Mouse (Mus musculus): ENCODE measurements around the gene Gm1113. TPM values are rescaled to one million over a fixed set of nuclear protein-coding genes. Genes with fewer than 3 reads are reported as not detected.

Gene Gm1113
- polyA plus RNA-seq, 1 experiment from 2014 or later: not detected

DNA sequence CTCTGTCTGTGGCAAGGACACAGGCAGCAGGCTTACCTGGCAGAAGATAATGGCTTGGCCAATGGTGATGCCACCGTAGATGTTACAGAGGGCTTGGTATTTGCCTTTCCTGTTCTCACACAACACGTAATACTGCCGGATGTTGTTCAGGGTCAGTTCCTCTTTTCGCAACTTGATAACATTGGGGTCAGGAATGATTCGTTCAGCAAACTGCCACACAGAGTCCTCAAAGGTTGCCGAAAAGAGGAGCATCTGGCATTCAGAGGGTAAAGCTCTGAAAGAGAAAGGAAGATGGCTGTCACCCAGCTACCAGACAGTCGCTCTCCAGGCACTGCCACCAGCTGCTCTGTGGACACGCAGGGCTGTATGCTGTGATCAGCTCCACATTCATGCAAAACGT lies 28.7 kb upstream of the Gm1113 start:
- Histone ChIP-seq H3K9ac (ENCODE audit: low read length) (no peak overlapping the region), H3K36me3 (ENCODE audit: control insufficient read depth, insufficient read depth, low read length) (0 out of 2 replicates have a peak, but pooled peaks cover 8% of the 10 kb centered on the region), H3K4me3 (ENCODE audit: low read depth, low read length) (no peak overlapping the region), H3K4me2 (ENCODE audit: low read length) (no peak overlapping the region), H3K9me3 (replicated peaks; ENCODE audit: control insufficient read depth, low read length) (no peaks in the 10 kb centered on the region), H3K4me1 (ENCODE audit: control insufficient read depth, insufficient read depth, low read length) (no peaks in the 10 kb centered on the region), H3K27ac (ENCODE audit: low read depth, low read length) (no peak overlapping the region), H3K27me3 (replicated peaks; ENCODE audit: control insufficient read depth, insufficient read depth, low read length) (no peaks in the 10 kb centered on the region)
- no peak for DNase-seq (ENCODE audit: low spot score)
- 90% methylated on average over 9 of the region's 9 CpGs for WGBS
- ATAC-seq: no peak

DNA sequence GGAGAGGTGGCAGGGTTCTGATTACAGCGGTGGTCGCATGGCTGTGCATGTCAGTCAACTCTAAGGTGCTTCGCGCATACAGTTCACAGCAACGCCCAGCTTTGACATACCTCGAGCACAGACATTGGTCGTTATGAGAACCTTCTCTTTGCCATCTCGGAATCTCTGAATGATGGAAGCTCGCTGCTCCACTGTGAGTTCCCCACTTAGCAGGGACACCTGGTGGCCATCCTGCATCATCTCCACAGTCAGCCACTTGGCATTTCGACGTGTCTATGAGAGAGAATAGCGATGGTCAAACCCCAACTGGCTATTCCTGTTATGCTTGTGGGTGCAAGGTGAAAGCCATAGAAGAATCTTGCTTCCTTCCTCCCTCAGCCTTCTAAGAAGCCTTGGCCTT lies 27.6 kb upstream of the Gm1113 start:
- H3K27me3 ChIP-seq (replicated peaks; ENCODE audit: control insufficient read depth, insufficient read depth, low read length): no peaks in the 10 kb centered on the region
- H3K9ac ChIP-seq (ENCODE audit: low read length): no peak overlapping the region
- no peak overlapping the region for H3K4me3 ChIP-seq (ENCODE audit: low read depth, low read length)
- H3K36me3 ChIP-seq (ENCODE audit: control insufficient read depth, insufficient read depth, low read length): 0 out of 2 replicates have a peak, but pooled peaks cover 8% of the 10 kb centered on the region
- H3K4me1 ChIP-seq (ENCODE audit: control insufficient read depth, insufficient read depth, low read length): no peaks in the 10 kb centered on the region
- no peak for DNase-seq (ENCODE audit: low spot score)
- no peak overlapping the region for H3K4me2 ChIP-seq (ENCODE audit: low read length)
- no peaks in the 10 kb centered on the region for H3K9me3 ChIP-seq (replicated peaks; ENCODE audit: control insufficient read depth, low read length)
- no peak overlapping the region for H3K27ac ChIP-seq (ENCODE audit: low read depth, low read length)
- no peak for ATAC-seq
- 75% methylated on average over 12 of the region's 12 CpGs for WGBS

DNA sequence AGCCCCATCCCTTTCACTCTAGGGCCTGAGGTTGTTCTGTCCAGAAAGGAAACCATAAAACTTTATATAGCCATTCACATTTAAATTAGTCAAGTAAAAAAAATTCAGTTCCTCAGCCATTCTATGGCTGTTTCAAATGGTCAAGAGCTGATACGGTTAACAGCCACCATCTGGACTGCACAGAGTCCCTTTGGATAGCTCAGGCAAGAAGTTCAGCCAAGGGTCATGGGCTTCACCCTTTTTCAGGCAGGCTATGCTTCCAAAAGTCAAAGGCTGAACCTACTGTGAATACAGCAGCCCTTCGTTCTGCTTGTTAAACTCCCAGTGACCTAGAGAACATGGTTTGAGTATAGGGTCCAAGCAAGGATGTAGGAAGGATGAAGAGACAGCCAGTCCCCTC lies 26.6 kb upstream of the Gm1113 start:
- 0 out of 2 replicates have a peak, but pooled peaks cover 8% of the 10 kb centered on the region for H3K36me3 ChIP-seq (ENCODE audit: control insufficient read depth, insufficient read depth, low read length)
- 86% methylated on average over 2 of the region's 2 CpGs for WGBS

DNA sequence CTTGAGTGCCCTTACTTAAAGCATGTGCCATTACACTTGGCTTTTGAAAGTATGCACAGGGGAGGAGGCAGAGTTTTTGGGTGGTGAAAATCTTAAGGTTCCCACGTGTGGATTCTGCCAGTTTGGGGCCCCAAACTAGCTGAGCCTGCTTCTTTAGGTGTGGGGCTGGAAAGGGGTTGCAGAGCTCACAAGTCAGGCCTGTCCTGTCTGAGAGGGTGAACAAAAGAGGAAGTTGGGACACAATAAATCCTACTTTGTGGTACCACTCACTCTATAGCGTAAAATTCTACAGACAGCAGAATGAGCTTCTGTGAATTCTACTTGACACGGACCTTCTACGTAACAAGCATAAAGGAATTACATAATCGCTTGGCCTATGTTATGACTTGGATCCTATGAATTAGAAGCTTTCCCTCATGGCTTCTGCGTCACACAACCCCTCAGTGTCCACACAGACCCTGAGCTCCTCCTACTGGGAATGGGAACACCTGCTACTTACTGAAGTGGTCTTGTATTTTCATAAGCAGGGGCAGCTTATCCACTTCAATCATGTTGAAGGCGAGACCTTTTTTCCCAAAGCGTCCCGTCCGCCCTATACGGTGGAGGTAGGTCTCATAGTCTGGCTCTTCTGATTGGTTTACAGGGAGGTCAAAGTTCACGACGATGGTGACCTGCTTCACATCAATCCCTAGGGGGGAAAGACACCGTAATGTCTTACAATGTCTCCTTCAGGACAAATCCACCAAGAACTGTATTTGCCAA lies 25.2 kb upstream of the Gm1113 start:
- WGBS: 89% methylated on average over 14 of the region's 14 CpGs
- H3K9me3 ChIP-seq (replicated peaks; ENCODE audit: control insufficient read depth, low read length): no peaks in the 10 kb centered on the region
- H3K27ac ChIP-seq (ENCODE audit: low read depth, low read length): no peak overlapping the region
- no peak overlapping the region for H3K9ac ChIP-seq (ENCODE audit: low read length)
- H3K27me3 ChIP-seq (replicated peaks; ENCODE audit: control insufficient read depth, insufficient read depth, low read length): no peaks in the 10 kb centered on the region
- DNase-seq (ENCODE audit: low spot score): no peak
- H3K4me2 ChIP-seq (ENCODE audit: low read length): no peak overlapping the region
- no peak overlapping the region for H3K4me3 ChIP-seq (ENCODE audit: low read depth, low read length)
- no peak for ATAC-seq
- H3K36me3 ChIP-seq (ENCODE audit: control insufficient read depth, insufficient read depth, low read length): 0 out of 2 replicates have a peak, but pooled peaks cover 7% of the 10 kb centered on the region
- H3K4me1 ChIP-seq (ENCODE audit: control insufficient read depth, insufficient read depth, low read length): no peaks in the 10 kb centered on the region

More for the DNA sequence above, 26.6 kb upstream of the Gm1113 start:
- Histone ChIP-seq H3K4me3 (ENCODE audit: low read depth, low read length) (no peak overlapping the region), H3K4me2 (ENCODE audit: low read length) (no peak overlapping the region), H3K27ac (ENCODE audit: low read depth, low read length) (no peak overlapping the region), H3K9me3 (replicated peaks; ENCODE audit: control insufficient read depth, low read length) (no peaks in the 10 kb centered on the region), H3K27me3 (replicated peaks; ENCODE audit: control insufficient read depth, insufficient read depth, low read length) (no peaks in the 10 kb centered on the region), H3K4me1 (ENCODE audit: control insufficient read depth, insufficient read depth, low read length) (no peaks in the 10 kb centered on the region), H3K9ac (ENCODE audit: low read length) (no peak overlapping the region)
- DNase-seq (ENCODE audit: low spot score) (no peak), ATAC-seq (no peak)

DNA sequence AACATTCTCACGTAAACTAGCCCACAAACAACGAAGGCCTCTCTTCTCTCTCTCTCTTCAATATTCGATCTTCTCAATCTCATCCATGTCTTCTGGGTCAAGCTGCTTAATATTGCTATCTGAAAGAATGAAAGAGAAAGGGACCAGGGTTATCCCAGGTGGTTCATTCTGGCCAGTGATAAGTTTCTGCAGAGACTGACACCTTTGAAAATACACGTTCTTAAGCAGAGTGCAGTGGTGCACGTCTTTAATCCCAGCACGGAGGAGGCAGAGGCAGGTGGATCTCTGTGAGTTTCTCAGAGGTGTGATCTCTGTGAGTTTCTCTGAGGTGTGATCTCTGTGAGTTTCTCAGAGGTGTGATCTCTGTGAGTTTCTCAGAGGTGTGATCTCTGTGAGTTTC lies 23.9 kb upstream of the Gm1113 start:
- DNase-seq (ENCODE audit: low spot score) (no peak), ATAC-seq (no peak)
- no peak overlapping the region for H3K27ac ChIP-seq (ENCODE audit: low read depth, low read length)
- H3K27me3 ChIP-seq (replicated peaks; ENCODE audit: control insufficient read depth, insufficient read depth, low read length): no peaks in the 10 kb centered on the region
- WGBS: 68% methylated on average over 6 of the region's 6 CpGs
- no peak overlapping the region for H3K4me3 ChIP-seq (ENCODE audit: low read depth, low read length)
- H3K9me3 ChIP-seq (replicated peaks; ENCODE audit: control insufficient read depth, low read length): no peaks in the 10 kb centered on the region
- H3K9ac ChIP-seq (ENCODE audit: low read length): no peak overlapping the region
- no peak overlapping the region for H3K4me2 ChIP-seq (ENCODE audit: low read length)
- 0 out of 2 replicates have a peak, but pooled peaks cover 5% of the 10 kb centered on the region for H3K36me3 ChIP-seq (ENCODE audit: control insufficient read depth, insufficient read depth, low read length)
- H3K4me1 ChIP-seq (ENCODE audit: control insufficient read depth, insufficient read depth, low read length): no peaks in the 10 kb centered on the region

DNA sequence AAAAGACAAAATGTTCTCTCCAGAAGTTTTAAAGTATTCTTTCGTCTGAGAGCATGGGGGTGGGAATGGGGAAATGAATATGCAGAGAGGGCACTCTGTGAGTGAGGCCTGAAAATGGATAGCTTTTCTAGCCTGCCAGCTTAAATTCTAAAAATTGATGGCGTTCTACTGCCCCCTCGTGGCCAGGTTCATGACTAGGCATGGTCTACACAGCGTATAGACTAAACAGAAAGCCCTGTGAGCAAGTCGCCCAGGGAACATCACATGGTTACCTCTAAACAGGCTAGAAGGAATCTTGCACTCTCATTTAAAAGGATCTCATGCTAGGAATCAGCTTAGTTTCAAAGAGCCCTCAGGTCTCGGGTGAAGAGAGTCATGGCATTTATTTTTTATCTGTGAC lies 23.4 kb upstream of the Gm1113 start:
- no peaks in the 10 kb centered on the region for H3K27me3 ChIP-seq (replicated peaks; ENCODE audit: control insufficient read depth, insufficient read depth, low read length)
- DNase-seq (ENCODE audit: low spot score) (peak; percentile 92), ATAC-seq (peak; percentile 87)
- no peak overlapping the region for H3K4me3 ChIP-seq (ENCODE audit: low read depth, low read length)
- H3K4me2 ChIP-seq (ENCODE audit: low read length): no peak overlapping the region
- WGBS: 7% methylated on average over 6 of the region's 6 CpGs
- H3K9ac ChIP-seq (ENCODE audit: low read length): no peak overlapping the region
- 0 out of 2 replicates have a peak, but pooled peaks cover 5% of the 10 kb centered on the region for H3K36me3 ChIP-seq (ENCODE audit: control insufficient read depth, insufficient read depth, low read length)
- no peaks in the 10 kb centered on the region for H3K9me3 ChIP-seq (replicated peaks; ENCODE audit: control insufficient read depth, low read length)
- no peaks in the 10 kb centered on the region for H3K4me1 ChIP-seq (ENCODE audit: control insufficient read depth, insufficient read depth, low read length)
- H3K27ac ChIP-seq (ENCODE audit: low read depth, low read length): no peak overlapping the region

DNA sequence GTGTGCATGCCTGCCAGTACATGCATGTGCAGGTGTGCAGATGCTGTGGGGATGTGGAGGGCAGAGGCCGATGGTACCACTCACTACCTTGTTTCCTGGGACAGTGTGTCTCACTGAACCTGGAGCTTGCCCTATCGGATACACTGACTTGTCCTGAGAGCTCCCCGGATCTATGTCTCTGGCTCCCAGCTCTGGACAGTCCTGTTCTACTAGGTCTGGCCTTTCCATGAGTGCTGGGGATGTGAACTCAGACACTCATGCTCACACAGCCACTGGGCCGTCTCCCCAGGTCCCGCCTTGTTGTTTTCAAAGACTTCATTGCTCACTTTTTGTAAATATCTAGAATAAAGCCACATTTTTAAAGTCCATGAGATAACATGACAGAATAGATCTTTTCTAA lies 23.0 kb upstream of the Gm1113 start:
- H3K27ac ChIP-seq (ENCODE audit: low read depth, low read length): no peak overlapping the region
- H3K4me2 ChIP-seq (ENCODE audit: low read length): no peak overlapping the region
- H3K4me1 ChIP-seq (ENCODE audit: control insufficient read depth, insufficient read depth, low read length): no peaks in the 10 kb centered on the region
- 89% methylated on average over 5 of the region's 5 CpGs for WGBS
- H3K9me3 ChIP-seq (replicated peaks; ENCODE audit: control insufficient read depth, low read length): no peaks in the 10 kb centered on the region
- no peak overlapping the region for H3K4me3 ChIP-seq (ENCODE audit: low read depth, low read length)
- H3K27me3 ChIP-seq (replicated peaks; ENCODE audit: control insufficient read depth, insufficient read depth, low read length): no peaks in the 10 kb centered on the region
- no peak for ATAC-seq
- H3K36me3 ChIP-seq (ENCODE audit: control insufficient read depth, insufficient read depth, low read length): 0 out of 2 replicates have a peak, but pooled peaks cover 3% of the 10 kb centered on the region
- no peak overlapping the region for H3K9ac ChIP-seq (ENCODE audit: low read length)
- DNase-seq (ENCODE audit: low spot score): no peak

DNA sequence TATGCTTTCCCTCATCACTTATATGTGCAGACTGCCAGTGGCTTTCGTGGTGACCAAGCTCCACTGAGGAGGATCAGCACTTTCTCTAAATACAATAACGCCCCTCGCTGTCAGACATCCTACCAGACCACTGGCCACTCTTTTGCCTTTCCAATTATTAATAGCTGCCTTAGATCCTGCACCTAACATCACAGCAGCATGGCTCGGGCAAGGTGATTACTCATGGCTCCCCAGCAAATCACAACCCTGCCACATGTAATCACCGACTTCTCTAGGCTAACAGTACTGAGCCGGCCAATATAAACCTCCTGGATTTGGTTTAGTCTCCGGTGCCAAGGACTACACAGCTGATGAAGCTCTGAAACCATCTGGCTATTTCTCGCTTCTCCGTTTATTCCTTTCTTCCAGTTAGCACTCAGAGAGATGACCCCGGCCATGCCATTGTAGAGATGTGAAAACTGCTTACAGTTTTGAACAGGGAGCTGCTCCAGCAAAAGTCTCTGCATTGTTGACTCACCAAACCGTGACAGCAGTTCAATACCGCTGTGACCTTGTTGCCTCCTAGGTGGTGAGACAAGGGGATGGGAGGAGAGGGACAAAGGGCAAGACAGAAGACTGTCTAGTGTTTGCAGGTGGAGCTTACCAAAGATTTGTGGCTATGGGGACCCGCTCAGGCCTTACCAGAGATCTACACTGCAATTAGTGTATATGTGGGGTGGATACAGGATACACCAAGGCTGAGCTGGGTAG lies 21.1 kb upstream of the Gm1113 start:
- Histone ChIP-seq H3K4me3 (ENCODE audit: low read depth, low read length) (no peak overlapping the region), H3K4me1 (ENCODE audit: control insufficient read depth, insufficient read depth, low read length) (no peaks in the 10 kb centered on the region), H3K27ac (ENCODE audit: low read depth, low read length) (no peak overlapping the region), H3K27me3 (replicated peaks; ENCODE audit: control insufficient read depth, insufficient read depth, low read length) (no peaks in the 10 kb centered on the region), H3K4me2 (ENCODE audit: low read length) (no peak overlapping the region), H3K36me3 (ENCODE audit: control insufficient read depth, insufficient read depth, low read length) (no peaks in the 10 kb centered on the region), H3K9ac (ENCODE audit: low read length) (no peak overlapping the region), H3K9me3 (replicated peaks; ENCODE audit: control insufficient read depth, low read length) (no peaks in the 10 kb centered on the region)
- ATAC-seq (no peak), DNase-seq (ENCODE audit: low spot score) (peak; percentile 29)
- WGBS: 77% methylated on average over 13 of the region's 13 CpGs

DNA sequence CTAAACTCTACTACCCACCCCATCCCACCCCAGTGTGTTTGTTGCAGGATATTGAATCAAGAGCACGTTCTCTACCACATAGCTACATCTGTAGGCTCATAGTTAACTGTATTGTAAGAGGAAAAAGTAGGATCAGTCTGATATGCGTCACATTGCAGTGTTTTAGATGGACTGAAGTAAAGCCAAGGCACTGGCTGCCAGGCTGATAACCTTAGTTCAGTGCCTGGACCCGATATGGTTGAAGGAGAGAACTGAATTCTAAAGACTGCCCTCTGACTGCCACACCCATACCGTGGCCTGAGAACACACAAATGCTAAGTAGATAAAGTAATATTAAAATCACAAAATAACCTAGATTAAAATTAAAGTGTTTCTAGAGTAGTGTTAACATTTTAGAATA lies 17.8 kb upstream of the Gm1113 start:
- no peak overlapping the region for H3K4me2 ChIP-seq (ENCODE audit: low read length)
- H3K4me1 ChIP-seq (ENCODE audit: control insufficient read depth, insufficient read depth, low read length): no peaks in the 10 kb centered on the region
- H3K27me3 ChIP-seq (replicated peaks; ENCODE audit: control insufficient read depth, insufficient read depth, low read length): 0 out of 2 replicates have a peak, but pooled peaks cover 2% of the 10 kb centered on the region
- WGBS: 86% methylated on average over 4 of the region's 4 CpGs
- H3K9ac ChIP-seq (ENCODE audit: low read length): no peak overlapping the region
- no peak overlapping the region for H3K27ac ChIP-seq (ENCODE audit: low read depth, low read length)
- no peaks in the 10 kb centered on the region for H3K36me3 ChIP-seq (ENCODE audit: control insufficient read depth, insufficient read depth, low read length)
- H3K9me3 ChIP-seq (replicated peaks; ENCODE audit: control insufficient read depth, low read length): no peaks in the 10 kb centered on the region
- H3K4me3 ChIP-seq (ENCODE audit: low read depth, low read length): no peak overlapping the region
- DNase-seq (ENCODE audit: low spot score) (no peak), ATAC-seq (no peak)
